Mouse (Mus musculus) ES-E14 (cell line): ENCODE data around the gene Tpsg1.

Experiments used
- CHD2 ChIP-seq: IDR thresholded peaks from 2 replicates; pipeline ENCODE4 v1.6.1; 2014; ENCODE audit warnings: mild to moderate bottlenecking, low read depth, low read length, inconsistent platforms
- HCFC1 ChIP-seq: IDR thresholded peaks from 2 replicates; pipeline ENCODE4 v1.6.1; 2012; ENCODE audit warnings: low read length, inconsistent platforms, borderline replicate concordance; ENCODE audit not compliant: insufficient read depth
- ZC3H11A ChIP-seq: IDR thresholded peaks from 2 replicates; pipeline ENCODE4 v1.6.1; 2012; ENCODE audit warnings: low read depth, mild to moderate bottlenecking, inconsistent platforms, low read length, borderline replicate concordance
- ZNF384 ChIP-seq: IDR thresholded peaks from 2 replicates; pipeline ENCODE4 v1.6.1; 2012; ENCODE audit warnings: low read depth, low read length, inconsistent platforms

GRCm38 (mm10) chr17:25417990-25418389, 48.9 kb downstream of the Tpsg1 start:
- TF ChIP-seq ZNF384 (no peak), HCFC1 (no peak), ZC3H11A (no peak), CHD2 (no peak)
